Mouse (Mus musculus) liver, embryonic 14.5 days (tissue): ENCODE measurements around the gene Pi4kb.
A peak's percentile ranks its signal among the peaks of the same experiment; 100 is the strongest.
"Not testable (repeated sequence)": the region's sequence is repeated elsewhere in the genome, so short reads cannot be mapped to it uniquely, and the experiment has no call there.

Source experiments
- CTCF ChIP-seq: IDR thresholded peaks from 2 replicates; pipeline ENCODE4 v1.5.1; 2016; ENCODE audit warnings: antibody characterized with exemption, low read depth, control low read depth
- EP300 ChIP-seq: IDR thresholded peaks from 2 replicates; pipeline ENCODE4 v1.6.1; 2016; ENCODE audit warnings: antibody characterized with exemption, low read depth

DNA sequence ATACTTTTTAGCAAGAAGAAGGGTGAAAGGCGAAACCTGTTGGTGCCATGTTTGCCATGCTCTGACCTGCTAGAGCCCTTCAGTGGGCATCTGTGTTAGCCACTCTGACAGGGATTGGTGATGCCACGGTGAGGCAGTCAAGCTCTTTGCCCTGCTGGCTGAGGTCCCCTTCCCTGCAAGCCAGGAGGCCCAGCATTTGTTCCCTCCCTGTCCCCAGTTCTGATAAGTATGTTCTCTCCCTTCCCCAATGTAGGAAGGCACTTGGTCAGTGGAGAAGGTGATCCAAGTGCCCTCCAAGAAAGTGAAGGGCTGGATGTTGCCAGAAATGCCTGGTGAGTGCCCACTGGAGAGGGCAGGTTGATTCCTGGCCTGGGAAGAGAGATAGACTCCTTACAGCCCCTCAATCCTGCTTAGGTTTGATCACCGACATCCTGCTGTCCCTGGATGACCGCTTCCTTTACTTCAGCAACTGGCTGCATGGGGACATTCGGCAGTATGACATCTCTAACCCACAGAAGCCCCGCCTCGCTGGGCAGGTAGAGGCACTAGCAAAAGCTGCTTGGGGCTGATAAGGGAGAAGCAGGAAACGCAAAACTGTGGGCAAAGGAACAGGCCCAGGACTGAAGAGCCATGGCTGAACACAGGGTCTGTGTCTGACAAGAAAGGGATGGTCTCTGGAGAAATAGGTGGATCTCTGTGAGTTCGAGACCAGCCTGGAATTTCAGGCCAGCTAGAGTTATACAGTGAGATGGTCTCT, 32.1 kb upstream of the Pi4kb start:
- TF ChIP-seq EP300, result peak; percentile 85
- TF ChIP-seq CTCF, result not testable (repeated sequence)
